Mouse (Mus musculus) hindbrain, embryonic 13.5 days (tissue): ENCODE measurements around the gene Gm17087. TPM values are rescaled to one million over a fixed set of nuclear protein-coding genes. Genes with fewer than 3 reads are reported as not detected.

Experiments used
- ATAC-seq: fragments of 200-750 bp; cut with Nextera tagmentation; 2 replicates; pipeline ENCODE4 v1.8.0; 2017; ENCODE audit warnings: moderate TSS enrichment; ENCODE audit not compliant: low FRiP score
- H3K27ac ChIP-seq: fragments of 300-500 bp; sonication (generic); 2 replicates; pipeline ENCODE4 v1.5.1; 2015; ENCODE audit warnings: inconsistent platforms, mild to moderate bottlenecking, moderate library complexity
- H3K27me3 ChIP-seq: fragments of 300-500 bp; sonication (generic); 2 replicates; pipeline ENCODE4 v1.6.1; 2015; ENCODE audit warnings: mild to moderate bottlenecking, inconsistent platforms
- H3K36me3 ChIP-seq: fragments of 300-500 bp; sonication (generic); 2 replicates; pipeline ENCODE4 v1.6.1; 2015; ENCODE audit warnings: mild to moderate bottlenecking, inconsistent platforms
- H3K4me1 ChIP-seq: fragments of 300-500 bp; sonication (generic); replicated peaks from 2 replicates; pipeline ENCODE4 v1.6.1; 2015; ENCODE audit warnings: inconsistent platforms
- H3K4me2 ChIP-seq: fragments of 300-500 bp; sonication (generic); 2 replicates; pipeline ENCODE4 v1.6.1; 2015; ENCODE audit warnings: inconsistent platforms, mild to moderate bottlenecking, moderate library complexity
- H3K4me3 ChIP-seq: fragments of 300-500 bp; sonication (generic); 2 replicates; pipeline ENCODE4 v1.5.1; 2015; ENCODE audit warnings: mild to moderate bottlenecking, inconsistent platforms
- H3K9ac ChIP-seq: fragments of 300-500 bp; sonication (generic); 2 replicates; pipeline ENCODE4 v1.6.1; 2015; ENCODE audit warnings: mild to moderate bottlenecking, inconsistent platforms
- H3K9me3 ChIP-seq: fragments of 300-500 bp; sonication (generic); 2 replicates; pipeline ENCODE4 v1.6.1; 2016; ENCODE audit warnings: inconsistent platforms
- WGBS: fragments of 180-500 bp; shearing (Covaris S2); methylation state at CpG from one replicate; pipeline ENCODE4 v1.1.7; 2015; 5-methylcytosine and 5-hydroxymethylcytosine counted together
- polyA plus RNA-seq: library from polyadenylated mRNA; unstranded; fragments of >200 nt; fragmentation: Nextera tagmentation; extraction: Ambion mirVana; gene quantifications from 2 replicates; pipeline ENCODE4 v1.2.1, GENCODE M21; 2015

The Gm17087 gene
- polyA plus RNA-seq, 1 experiment from 2014 or later, result not detected

- H3K9me3 ChIP-seq, result no peaks in the 10 kb centered on the region
- ATAC-seq, result no peak
- no peak overlapping the region for H3K27ac ChIP-seq
- no peak overlapping the region for H3K4me3 ChIP-seq
- WGBS, result 66% methylated on average over 14 of the region's 14 CpGs
- H3K4me1 ChIP-seq, result no peaks in the 10 kb centered on the region
- no peak overlapping the region for H3K9ac ChIP-seq
- no peaks in the 10 kb centered on the region for H3K27me3 ChIP-seq
- no peaks in the 10 kb centered on the region for H3K36me3 ChIP-seq
- H3K4me2 ChIP-seq, result no peak overlapping the region
Observed at GRCm38 (mm10) chr17:8562101-8562885, 4.5 kb downstream of the Gm17087 start.

- no peaks in the 10 kb centered on the region for H3K36me3 ChIP-seq
- H3K9ac ChIP-seq, result no peak overlapping the region
- 88% methylated on average over 8 of the region's 8 CpGs for WGBS
- no peaks in the 10 kb centered on the region for H3K27me3 ChIP-seq
- H3K4me2 ChIP-seq, result no peak overlapping the region
- no peaks in the 10 kb centered on the region for H3K9me3 ChIP-seq
- no peak overlapping the region for H3K4me3 ChIP-seq
- no peak overlapping the region for H3K27ac ChIP-seq
- ATAC-seq, result no peak
- H3K4me1 ChIP-seq, result no peaks in the 10 kb centered on the region
Observed at GRCm38 (mm10) chr17:8557926-8558325, 8.8 kb downstream of the Gm17087 start.

- Histone ChIP-seq H3K27ac (no peak overlapping the region), H3K27me3 (no peaks in the 10 kb centered on the region), H3K4me2 (no peak overlapping the region), H3K4me3 (no peak overlapping the region), H3K4me1 (no peaks in the 10 kb centered on the region), H3K36me3 (no peaks in the 10 kb centered on the region), H3K9me3 (no peaks in the 10 kb centered on the region), H3K9ac (no peak overlapping the region)
- WGBS, result 91% methylated on average over 6 of the region's 6 CpGs
- ATAC-seq, result no peak
Observed at GRCm38 (mm10) chr17:8556223-8556622, 10.5 kb downstream of the Gm17087 start.

- WGBS, result 91% methylated on average over 9 of the region's 9 CpGs
- H3K27me3 ChIP-seq, result no peaks in the 10 kb centered on the region
- H3K36me3 ChIP-seq, result no peaks in the 10 kb centered on the region
- H3K4me3 ChIP-seq, result no peak overlapping the region
- ATAC-seq, result no peak
- H3K27ac ChIP-seq, result no peak overlapping the region
- no peaks in the 10 kb centered on the region for H3K9me3 ChIP-seq
- no peak overlapping the region for H3K9ac ChIP-seq
- H3K4me2 ChIP-seq, result no peak overlapping the region
- no peaks in the 10 kb centered on the region for H3K4me1 ChIP-seq
Observed at GRCm38 (mm10) chr17:8555785-8556184, 11.0 kb downstream of the Gm17087 start.

- Histone ChIP-seq H3K9me3 (no peaks in the 10 kb centered on the region), H3K4me3 (no peak overlapping the region), H3K4me2 (no peak overlapping the region), H3K36me3 (no peaks in the 10 kb centered on the region), H3K27me3 (no peaks in the 10 kb centered on the region), H3K9ac (no peak overlapping the region), H3K4me1 (no peaks in the 10 kb centered on the region), H3K27ac (no peak overlapping the region)
- WGBS, result 92% methylated on average over 6 of the region's 6 CpGs
- ATAC-seq, result no peak
Observed at GRCm38 (mm10) chr17:8554219-8554618, 12.5 kb downstream of the Gm17087 start.

- Histone ChIP-seq H3K27ac (no peak overlapping the region), H3K9me3 (no peaks in the 10 kb centered on the region), H3K36me3 (no peaks in the 10 kb centered on the region), H3K9ac (no peak overlapping the region), H3K4me2 (no peak overlapping the region), H3K27me3 (no peaks in the 10 kb centered on the region), H3K4me3 (no peak overlapping the region), H3K4me1 (no peaks in the 10 kb centered on the region)
- ATAC-seq, result no peak
- WGBS, result 73% methylated on average over 3 of the region's 3 CpGs
Observed at GRCm38 (mm10) chr17:8553601-8554000, 13.1 kb downstream of the Gm17087 start.

- Histone ChIP-seq H3K36me3 (no peaks in the 10 kb centered on the region), H3K4me2 (no peak overlapping the region), H3K4me3 (no peak overlapping the region), H3K4me1 (no peaks in the 10 kb centered on the region), H3K27ac (no peak overlapping the region), H3K27me3 (no peaks in the 10 kb centered on the region), H3K9ac (no peak overlapping the region), H3K9me3 (no peaks in the 10 kb centered on the region)
- WGBS, result 94% methylated on average over 8 of the region's 8 CpGs
- no peak for ATAC-seq
Observed at GRCm38 (mm10) chr17:8552346-8553035, 14.3 kb downstream of the Gm17087 start.

GRCm38 (mm10) chr17:8551641-8552040, 15.1 kb downstream of the Gm17087 start:
- H3K9ac ChIP-seq, result no peak overlapping the region
- ATAC-seq, result no peak
- no peaks in the 10 kb centered on the region for H3K9me3 ChIP-seq
- H3K4me1 ChIP-seq, result no peaks in the 10 kb centered on the region
- H3K36me3 ChIP-seq, result no peaks in the 10 kb centered on the region
- no peak overlapping the region for H3K4me3 ChIP-seq
- 85% methylated on average over 3 of the region's 3 CpGs for WGBS
- no peak overlapping the region for H3K27ac ChIP-seq
- H3K4me2 ChIP-seq, result no peak overlapping the region
- H3K27me3 ChIP-seq, result no peaks in the 10 kb centered on the region

GRCm38 (mm10) chr17:8548733-8549132, 18.0 kb downstream of the Gm17087 start:
- Histone ChIP-seq H3K9me3 (no peaks in the 10 kb centered on the region), H3K27ac (no peak overlapping the region)

GRCm38 (mm10) chr17:8546366-8546765, 20.4 kb downstream of the Gm17087 start:
- H3K36me3 ChIP-seq, result no peaks in the 10 kb centered on the region
- H3K4me2 ChIP-seq, result no peak overlapping the region
- 89% methylated on average over 9 of the region's 9 CpGs for WGBS
- H3K27me3 ChIP-seq, result no peaks in the 10 kb centered on the region
- H3K4me1 ChIP-seq, result no peaks in the 10 kb centered on the region
- H3K9ac ChIP-seq, result no peak overlapping the region
- no peak for ATAC-seq
- no peak overlapping the region for H3K4me3 ChIP-seq
- H3K9me3 ChIP-seq, result no peaks in the 10 kb centered on the region
- H3K27ac ChIP-seq, result no peak overlapping the region

More at GRCm38 (mm10) chr17:8548733-8549132, 18.0 kb downstream of the Gm17087 start:
- no peaks in the 10 kb centered on the region for H3K36me3 ChIP-seq
- no peak overlapping the region for H3K9ac ChIP-seq
- H3K4me1 ChIP-seq, result no peaks in the 10 kb centered on the region
- H3K27me3 ChIP-seq, result no peaks in the 10 kb centered on the region
- ATAC-seq, result no peak
- no peak overlapping the region for H3K4me2 ChIP-seq
- H3K4me3 ChIP-seq, result no peak overlapping the region
- 85% methylated on average over 4 of the region's 4 CpGs for WGBS

GRCm38 (mm10) chr17:8541974-8542538, 24.7 kb downstream of the Gm17087 start:
- no peaks in the 10 kb centered on the region for H3K9me3 ChIP-seq
- no peak overlapping the region for H3K27ac ChIP-seq
- 74% methylated on average over 14 of the region's 14 CpGs for WGBS
- H3K4me2 ChIP-seq, result no peak overlapping the region
- no peaks in the 10 kb centered on the region for H3K36me3 ChIP-seq
- no peaks in the 10 kb centered on the region for H3K27me3 ChIP-seq
- ATAC-seq, result no peak
- H3K4me3 ChIP-seq, result no peak overlapping the region
- H3K4me1 ChIP-seq, result no peaks in the 10 kb centered on the region
- no peak overlapping the region for H3K9ac ChIP-seq

- no peaks in the 10 kb centered on the region for H3K36me3 ChIP-seq
- ATAC-seq, result no peak
- H3K27ac ChIP-seq, result no peak overlapping the region
- WGBS, result 80% methylated on average over 3 of the region's 3 CpGs
- no peaks in the 10 kb centered on the region for H3K27me3 ChIP-seq
- no peak overlapping the region for H3K9ac ChIP-seq
- H3K4me3 ChIP-seq, result no peak overlapping the region
- no peaks in the 10 kb centered on the region for H3K4me1 ChIP-seq
- no peak overlapping the region for H3K4me2 ChIP-seq
- H3K9me3 ChIP-seq, result no peaks in the 10 kb centered on the region
Observed at GRCm38 (mm10) chr17:8538102-8538501, 28.6 kb downstream of the Gm17087 start.
